Mouse (Mus musculus): ENCODE measurements around the gene Adm. TPM values are rescaled to one million over a fixed set of nuclear protein-coding genes. Genes with fewer than 3 reads are reported as not detected.

Gene Adm
- polyA plus RNA-seq, 1 experiment = not detected

- WGBS = 77% methylated on average over 6 of the region's 6 CpGs
- no peak for TF ChIP-seq CTCF (IDR thresholded peaks at IDR 0.05; ENCODE audit: insufficient read depth, low read depth, low read length)
- TF ChIP-seq POLR2A (IDR thresholded peaks at IDR 0.05; ENCODE audit: insufficient read depth, low read depth, low read length) = no peak
- Histone ChIP-seq H3K4me1 (ENCODE audit: control insufficient read depth, insufficient read depth, low read length) (peaks cover 16% of the 10 kb centered on the region), H3K4me3 (ENCODE audit: insufficient read depth, low read depth, low read length) (no peak overlapping the region), H3K27ac (ENCODE audit: insufficient read depth, low read depth, low read length) (no peak overlapping the region)
These were observed 21.9 kb downstream of the Adm start for GRCm38 (mm10) chr7:110649133-110649987.

GRCm38 (mm10) chr7:110650491-110650890 lies 23.0 kb downstream of the Adm start:
- Histone ChIP-seq H3K4me3 (ENCODE audit: insufficient read depth, low read depth, low read length) (no peak overlapping the region), H3K27ac (ENCODE audit: insufficient read depth, low read depth, low read length) (no peak overlapping the region), H3K4me1 (ENCODE audit: control insufficient read depth, insufficient read depth, low read length) (peaks cover 13% of the 10 kb centered on the region)
- TF ChIP-seq POLR2A (IDR thresholded peaks at IDR 0.05; ENCODE audit: insufficient read depth, low read depth, low read length) (no peak), CTCF (IDR thresholded peaks at IDR 0.05; ENCODE audit: insufficient read depth, low read depth, low read length) (no peak)
- 92% methylated on average over 4 of the region's 4 CpGs for WGBS

- WGBS = 80% methylated on average over 6 of the region's 6 CpGs
- no peak for TF ChIP-seq POLR2A (IDR thresholded peaks at IDR 0.05; ENCODE audit: insufficient read depth, low read depth, low read length)
- Histone ChIP-seq H3K27ac (ENCODE audit: insufficient read depth, low read depth, low read length) (no peak overlapping the region), H3K4me3 (ENCODE audit: insufficient read depth, low read depth, low read length) (no peak overlapping the region), H3K4me1 (ENCODE audit: control insufficient read depth, insufficient read depth, low read length) (peaks cover 13% of the 10 kb centered on the region)
These were observed 23.6 kb downstream of the Adm start for GRCm38 (mm10) chr7:110651091-110651490.

GRCm38 (mm10) chr7:110655230-110655629 lies 27.8 kb downstream of the Adm start:
- no peak overlapping the region for H3K27ac ChIP-seq (ENCODE audit: insufficient read depth, low read depth, low read length)
- TF ChIP-seq POLR2A (IDR thresholded peaks at IDR 0.05; ENCODE audit: insufficient read depth, low read depth, low read length) (no peak), CTCF (IDR thresholded peaks at IDR 0.05; ENCODE audit: insufficient read depth, low read depth, low read length) (no peak)
- 87% methylated on average over 3 of the region's 3 CpGs for WGBS
- H3K4me1 ChIP-seq (ENCODE audit: control insufficient read depth, insufficient read depth, low read length) = no peaks in the 10 kb centered on the region
- H3K4me3 ChIP-seq (ENCODE audit: insufficient read depth, low read depth, low read length) = no peak overlapping the region

- Histone ChIP-seq H3K4me3 (ENCODE audit: insufficient read depth, low read depth, low read length) (no peak overlapping the region), H3K27ac (ENCODE audit: insufficient read depth, low read depth, low read length) (no peak overlapping the region), H3K4me1 (ENCODE audit: control insufficient read depth, insufficient read depth, low read length) (no peaks in the 10 kb centered on the region)
- WGBS = 77% methylated on average over 6 of the region's 6 CpGs
- no peak for TF ChIP-seq POLR2A (IDR thresholded peaks at IDR 0.05; ENCODE audit: insufficient read depth, low read depth, low read length)
- no peak for TF ChIP-seq CTCF (IDR thresholded peaks at IDR 0.05; ENCODE audit: insufficient read depth, low read depth, low read length)
These were observed 28.5 kb downstream of the Adm start for GRCm38 (mm10) chr7:110655966-110656365.

- H3K4me3 ChIP-seq (ENCODE audit: insufficient read depth, low read depth, low read length) = no peak overlapping the region
- no peak for TF ChIP-seq CTCF (IDR thresholded peaks at IDR 0.05; ENCODE audit: insufficient read depth, low read depth, low read length)
- no peak for TF ChIP-seq POLR2A (IDR thresholded peaks at IDR 0.05; ENCODE audit: insufficient read depth, low read depth, low read length)
These were observed 31.0 kb downstream of the Adm start for GRCm38 (mm10) chr7:110658378-110658928.

GRCm38 (mm10) chr7:110666537-110666936 lies 39.1 kb downstream of the Adm start:
- Histone ChIP-seq H3K4me3 (ENCODE audit: insufficient read depth, low read depth, low read length) (no peak overlapping the region), H3K27ac (ENCODE audit: insufficient read depth, low read depth, low read length) (no peak overlapping the region), H3K4me1 (ENCODE audit: control insufficient read depth, insufficient read depth, low read length) (no peaks in the 10 kb centered on the region)
- 62% methylated on average over 5 of the region's 5 CpGs for WGBS
- TF ChIP-seq POLR2A (IDR thresholded peaks at IDR 0.05; ENCODE audit: insufficient read depth, low read depth, low read length) (no peak), CTCF (IDR thresholded peaks at IDR 0.05; ENCODE audit: insufficient read depth, low read depth, low read length) (no peak)

More at GRCm38 (mm10) chr7:110658378-110658928, 31.0 kb downstream of the Adm start:
- no peak overlapping the region for H3K27ac ChIP-seq (ENCODE audit: insufficient read depth, low read depth, low read length)
- H3K4me1 ChIP-seq (ENCODE audit: control insufficient read depth, insufficient read depth, low read length) = no peaks in the 10 kb centered on the region
- 70% methylated on average over 3 of the region's 3 CpGs for WGBS

- Histone ChIP-seq H3K27ac (ENCODE audit: insufficient read depth, low read depth, low read length) (no peak overlapping the region), H3K4me1 (ENCODE audit: control insufficient read depth, insufficient read depth, low read length) (no peaks in the 10 kb centered on the region), H3K4me3 (ENCODE audit: insufficient read depth, low read depth, low read length) (no peak overlapping the region)
- no peak for TF ChIP-seq CTCF (IDR thresholded peaks at IDR 0.05; ENCODE audit: insufficient read depth, low read depth, low read length)
- TF ChIP-seq POLR2A (IDR thresholded peaks at IDR 0.05; ENCODE audit: insufficient read depth, low read depth, low read length) = no peak
- 59% methylated on average over 6 of the region's 6 CpGs for whole genome bisulfite sequencing
These were observed 40.8 kb downstream of the Adm start for GRCm38 (mm10) chr7:110668247-110668646.

GRCm38 (mm10) chr7:110668756-110669155 lies 41.3 kb downstream of the Adm start:
- TF ChIP-seq POLR2A (IDR thresholded peaks at IDR 0.05; ENCODE audit: insufficient read depth, low read depth, low read length) (no peak), CTCF (IDR thresholded peaks at IDR 0.05; ENCODE audit: insufficient read depth, low read depth, low read length) (no peak)
- no peaks in the 10 kb centered on the region for H3K4me1 ChIP-seq (ENCODE audit: control insufficient read depth, insufficient read depth, low read length)
- H3K4me3 ChIP-seq (ENCODE audit: insufficient read depth, low read depth, low read length) = no peak overlapping the region
- H3K27ac ChIP-seq (ENCODE audit: insufficient read depth, low read depth, low read length) = no peak overlapping the region
- WGBS = 46% methylated on average over 5 of the region's 5 CpGs
